Mouse (Mus musculus) cerebellum, postnatal 36 days (tissue): ENCODE measurements around the gene Bend7.

Experiments used
- DNase-seq, 2 experiments: peaks; one replicate each; pipeline ENCODE4 v3.0.0; 2021 to 2022; ENCODE audit warnings: mixed read lengths in 2 of 2

Bend7 gene

DNA sequence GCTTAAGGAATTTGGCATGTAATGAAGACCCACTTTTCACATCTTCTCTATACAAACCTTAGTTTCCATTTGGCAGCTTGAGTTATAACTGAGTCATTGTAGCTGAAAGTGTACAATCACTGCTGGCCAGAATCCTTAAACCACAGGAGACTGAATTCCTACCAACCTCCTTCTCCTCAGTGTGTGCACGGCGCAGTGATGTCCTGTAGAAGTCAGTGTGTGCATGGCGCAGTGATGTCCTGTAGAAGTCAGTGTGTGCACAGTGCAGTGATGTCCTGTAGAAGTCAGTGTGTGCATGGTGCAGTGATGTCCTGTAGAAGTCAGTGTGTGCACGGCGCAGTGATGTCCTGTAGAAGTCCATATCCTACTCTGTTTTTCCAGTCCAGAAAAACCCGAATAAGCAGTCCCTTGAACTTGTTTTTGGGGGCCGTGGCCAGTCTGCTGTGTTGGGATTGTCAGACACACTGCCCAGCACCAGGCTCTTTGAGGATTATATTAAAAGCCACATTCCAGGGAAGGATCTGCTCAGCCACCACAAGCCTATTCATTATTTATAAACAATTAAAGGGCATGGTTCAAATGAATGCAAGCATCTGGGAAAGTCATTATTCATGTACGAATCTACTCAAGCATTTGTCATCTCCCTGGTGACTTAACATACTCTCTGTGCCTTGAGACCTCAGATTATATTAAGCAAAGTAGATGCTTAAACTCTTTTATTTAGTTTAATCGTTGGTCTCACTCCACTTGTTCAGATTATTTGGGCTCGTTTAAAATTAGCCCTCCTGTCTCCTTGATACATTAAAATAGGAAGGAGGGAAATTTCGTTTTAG, 65.4 kb downstream of the Bend7 start:
- no peak for DNase-seq

DNA sequence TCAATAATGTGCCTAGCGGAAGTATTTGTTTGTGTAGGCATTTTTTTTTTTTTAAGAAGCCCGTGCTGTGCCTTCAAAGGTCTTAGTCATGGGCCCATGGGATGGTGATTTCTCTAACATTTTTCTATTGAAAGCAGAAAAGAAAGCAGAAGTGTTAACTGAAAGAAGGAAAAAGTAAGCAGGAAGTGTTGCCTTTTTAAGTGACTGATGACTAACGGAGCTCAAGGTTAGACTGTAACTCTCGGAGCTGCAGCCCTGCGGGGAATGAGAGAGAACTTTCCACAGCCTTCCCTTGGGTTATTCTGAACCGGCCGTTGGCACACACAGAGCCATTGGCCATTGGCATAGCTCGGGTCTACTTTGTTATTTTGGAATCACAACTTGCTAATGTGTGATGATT, 66.4 kb downstream of the Bend7 start:
- DNase-seq = no peak

DNA sequence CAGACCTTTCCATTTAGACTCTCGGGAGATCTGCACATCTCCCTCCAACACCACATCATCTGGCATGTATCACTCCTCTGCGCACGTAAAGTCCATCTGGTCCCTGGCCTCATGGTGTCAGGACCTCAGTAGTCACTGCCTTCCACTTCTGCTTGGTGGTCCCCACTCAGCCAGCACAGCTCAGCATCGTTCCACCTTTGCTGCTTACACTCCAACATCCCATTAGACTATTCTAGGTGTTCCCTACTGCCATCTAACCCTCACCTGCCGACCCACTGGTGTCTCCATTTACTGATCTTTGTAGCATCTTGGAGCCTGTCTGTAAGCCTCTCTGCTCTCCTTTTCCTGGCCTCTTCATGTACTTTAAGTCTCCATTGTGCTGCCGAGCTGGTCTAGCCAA, 67.4 kb downstream of the Bend7 start:
- DNase-seq = no peak

GRCm38 (mm10) chr2:4787223-4787622, 69.6 kb downstream of the Bend7 start:
- DNase-seq = no peak

DNA sequence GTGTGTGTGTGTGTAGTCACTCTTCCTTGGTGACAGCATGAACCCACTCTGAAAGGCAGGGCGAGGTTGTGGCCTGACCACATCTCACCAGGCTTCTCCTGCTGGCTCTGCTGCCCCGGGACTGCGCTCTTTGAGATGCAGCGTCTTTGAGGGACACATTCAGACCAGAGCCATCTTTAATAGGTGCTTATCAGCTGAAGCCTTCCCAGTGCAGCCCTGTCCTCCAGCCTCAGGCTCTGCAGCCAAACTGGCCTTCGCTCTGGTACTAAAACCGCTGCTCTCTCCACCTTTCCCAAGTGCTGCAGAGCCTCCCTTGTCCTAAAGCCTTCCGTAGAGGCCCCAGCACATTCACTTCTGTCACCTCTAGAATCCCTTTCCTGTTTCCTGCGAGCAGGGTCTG, 74.0 kb downstream of the Bend7 start:
- no peak for DNase-seq

GRCm38 (mm10) chr2:4792554-4792953, 74.9 kb downstream of the Bend7 start:
- no peak for DNase-seq

GRCm38 (mm10) chr2:4802395-4803176, 85.0 kb downstream of the Bend7 start:
- DNase-seq = no peak

DNA sequence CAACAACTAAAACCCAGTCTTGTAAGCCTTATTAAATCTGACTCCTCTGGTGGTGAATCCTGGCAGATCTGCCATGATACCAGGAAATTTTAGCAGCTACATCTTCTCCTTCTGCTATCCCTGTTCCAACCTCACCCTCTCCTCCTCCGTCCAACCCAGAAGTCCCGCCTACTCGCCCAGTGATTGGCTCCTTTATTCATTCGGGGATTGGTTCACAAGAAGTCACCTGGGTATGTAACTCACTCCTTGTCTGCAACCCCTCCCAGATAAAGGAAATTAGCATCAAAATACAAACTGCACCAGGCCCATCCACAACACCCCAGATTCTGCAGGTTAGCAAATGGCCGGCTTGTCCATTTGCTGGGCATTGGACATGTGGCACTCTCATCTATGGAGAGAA, 98.7 kb downstream of the Bend7 start:
- no peak for DNase-seq

DNA sequence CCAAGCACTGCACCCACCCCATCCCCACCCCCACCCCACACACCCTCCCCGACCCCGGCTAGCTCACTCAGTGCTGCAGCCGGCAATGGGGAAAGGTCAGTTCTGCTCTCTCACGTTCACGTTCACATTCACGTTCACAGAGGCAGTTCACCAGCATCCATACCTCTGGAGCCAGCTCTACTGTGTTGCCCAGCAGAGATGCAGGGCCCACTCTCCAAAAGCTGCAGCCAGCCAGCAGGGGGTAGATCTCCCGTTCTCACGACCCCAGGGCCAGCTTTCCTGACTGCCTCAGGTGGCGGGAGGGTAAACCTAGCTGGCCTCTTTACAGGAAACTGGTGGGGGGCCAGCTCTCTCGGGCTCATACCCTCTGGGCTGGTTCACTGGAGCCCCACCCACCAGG, 100.0 kb downstream of the Bend7 start:
- no peak for DNase-seq

DNA sequence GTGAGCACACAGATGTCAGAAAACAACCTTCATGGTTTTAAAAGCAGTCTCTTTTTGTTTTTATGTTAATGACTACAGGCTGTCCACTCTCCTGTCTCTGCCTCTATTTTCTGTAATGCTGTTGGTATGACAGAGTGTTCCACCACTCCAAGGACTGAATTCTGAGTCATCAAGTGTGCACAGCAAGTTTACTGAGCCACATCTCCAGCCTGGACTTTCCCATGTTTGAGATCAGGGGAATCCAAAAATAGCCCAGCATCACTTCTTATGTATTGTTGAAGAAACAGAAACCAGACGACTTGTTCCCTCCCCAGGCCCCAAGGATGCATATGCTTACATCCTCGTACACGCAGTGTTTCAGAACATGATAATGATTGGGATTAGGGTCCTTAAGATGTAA, 102.6 kb downstream of the Bend7 start:
- no peak for DNase-seq

GRCm38 (mm10) chr2:4824067-4824466, 106.4 kb downstream of the Bend7 start:
- DNase-seq = no peak

DNA sequence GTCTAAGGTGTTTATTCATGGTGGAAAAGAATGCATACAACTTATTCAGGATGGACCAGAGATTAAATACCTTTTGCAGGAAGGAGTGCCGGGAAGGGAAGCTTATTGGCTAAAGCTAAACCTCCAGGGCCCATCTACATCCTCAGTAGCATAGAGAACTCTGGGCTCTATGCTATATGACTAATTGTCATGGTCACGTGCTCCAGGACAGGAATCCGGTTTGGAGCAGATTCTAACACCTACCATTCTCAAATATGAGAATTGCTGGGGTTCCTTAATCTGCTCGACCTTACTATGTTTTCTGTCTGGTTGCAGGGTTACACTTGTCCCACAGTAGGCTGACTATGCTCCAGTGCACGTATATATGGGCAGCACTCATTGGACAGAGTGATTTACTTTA, 110.4 kb downstream of the Bend7 start:
- DNase-seq = no peak

GRCm38 (mm10) chr2:4828446-4828997, 110.9 kb downstream of the Bend7 start:
- DNase-seq = no peak

DNA sequence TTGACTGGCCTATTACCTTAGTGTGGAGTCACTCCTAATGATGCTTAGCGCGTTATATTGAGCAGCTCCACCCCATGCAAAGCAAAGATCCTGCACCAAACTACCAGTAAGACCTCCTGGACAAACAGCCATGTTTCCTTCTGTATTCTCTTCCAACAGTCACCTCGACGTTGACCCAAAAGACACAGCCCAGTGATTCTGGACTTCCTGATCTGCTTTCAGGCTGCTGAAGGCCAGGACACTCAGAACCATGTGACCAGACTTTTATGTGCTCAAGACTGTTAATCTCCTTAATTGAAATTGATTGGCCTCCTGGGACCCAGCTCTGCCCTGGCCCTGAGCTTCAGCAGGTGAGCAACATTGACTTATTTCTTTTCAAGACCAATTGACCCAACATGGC, 111.4 kb downstream of the Bend7 start:
- no peak for DNase-seq

DNA sequence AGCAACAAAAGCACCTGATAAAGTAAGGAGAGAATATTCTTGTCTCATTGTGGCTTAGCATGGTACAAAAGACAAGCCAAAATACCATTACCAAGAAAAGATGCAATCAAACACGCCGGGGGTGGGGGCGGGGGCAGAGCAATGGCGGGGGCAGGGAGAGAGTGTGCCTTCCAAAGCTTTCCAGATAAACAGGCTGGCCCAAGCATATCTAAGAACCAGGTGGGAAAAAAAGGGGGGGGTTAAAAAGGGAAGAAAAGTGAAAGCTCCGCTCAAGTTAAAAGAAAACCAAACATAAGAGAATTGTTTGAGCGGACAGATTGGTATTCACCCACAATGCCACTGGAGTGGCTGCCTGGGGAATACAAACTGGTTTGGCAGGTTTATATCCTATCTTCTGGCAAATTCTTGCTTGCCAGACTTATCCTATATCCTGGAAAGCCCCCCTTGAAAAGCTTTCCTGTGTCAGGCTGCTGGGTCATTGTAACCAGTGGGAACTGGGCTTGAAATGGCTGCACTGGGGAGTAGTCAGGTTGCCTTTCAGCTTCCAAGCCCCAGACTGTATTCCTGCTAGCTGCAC, 111.9 kb downstream of the Bend7 start:
- DNase-seq = no peak

DNA sequence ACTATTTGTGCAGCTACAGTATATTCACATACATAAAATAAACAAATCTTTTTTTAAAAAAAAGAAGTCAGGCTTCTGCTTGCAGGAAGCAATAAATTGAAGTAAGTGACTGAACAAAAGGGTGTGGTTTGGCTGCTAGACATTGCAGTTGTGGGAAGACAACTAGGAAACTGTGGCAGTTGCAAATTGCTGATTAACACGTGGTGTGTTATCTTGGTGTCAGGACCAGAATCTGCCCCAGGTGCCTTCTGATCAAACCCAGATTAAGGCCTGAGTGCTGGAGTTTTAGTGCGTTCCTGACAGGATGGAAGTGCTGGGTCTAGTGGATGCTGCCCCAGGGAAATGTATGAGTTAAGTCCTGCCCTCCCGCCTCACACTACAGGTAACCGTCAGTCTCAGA, 113.9 kb downstream of the Bend7 start:
- DNase-seq = no peak

DNA sequence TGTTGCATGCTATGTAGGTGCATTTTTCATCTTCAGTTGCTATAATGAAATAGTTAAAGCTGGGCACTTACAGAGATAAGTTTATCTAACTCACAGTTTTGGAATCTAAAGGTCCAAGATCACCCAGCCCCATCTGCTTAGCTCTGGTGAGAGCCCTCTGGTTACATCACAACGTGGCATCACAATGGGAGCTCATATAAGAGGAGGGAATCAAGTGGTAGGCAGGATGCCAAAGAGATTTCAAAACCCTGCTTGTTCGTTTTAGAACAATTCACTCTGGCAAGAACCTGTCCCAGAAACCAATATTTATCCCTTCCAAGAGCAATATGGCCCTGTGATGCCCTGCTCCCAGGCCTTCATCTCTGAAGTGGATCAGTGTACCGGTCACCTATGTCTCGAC, 114.5 kb downstream of the Bend7 start:
- no peak for DNase-seq

GRCm38 (mm10) chr2:4849449-4849848, 131.8 kb downstream of the Bend7 start:
- no peak for DNase-seq
